Mouse (Mus musculus): ENCODE measurements at regions not wholly inside any gene's neighbourhood (a gene's known extent, or its start where the extent isn't known, plus 50 kb on each side); places are given as distances from the start of the nearest gene placed in this dataset.

DNA sequence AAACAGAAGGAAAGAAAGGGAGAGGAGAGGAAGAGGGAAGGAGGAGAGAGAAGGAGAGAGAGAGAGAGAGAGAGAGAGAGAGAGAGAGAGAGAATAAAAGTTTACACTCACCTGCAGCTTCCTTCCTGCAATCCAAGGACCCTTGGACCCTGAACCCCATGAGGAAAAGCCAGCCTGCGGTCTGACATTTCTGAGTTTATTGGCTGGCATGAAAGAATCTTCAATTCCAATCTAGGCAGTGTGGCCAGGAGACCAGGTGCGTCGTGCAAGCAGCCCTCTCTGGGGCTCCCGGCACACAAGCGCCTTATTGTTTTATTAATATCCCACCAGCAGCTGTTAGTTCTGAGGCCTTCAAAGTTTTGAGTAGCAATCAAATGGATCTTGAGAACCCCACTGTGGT lies 260.1 kb upstream of the Eef2kmt start:
- Histone ChIP-seq H3K36me3 (ENCODE audit: control insufficient read depth, insufficient read depth, low read length) (no peaks in the 10 kb centered on the region), H3K27me3 (replicated peaks; ENCODE audit: control insufficient read depth, insufficient read depth, low read length) (no peaks in the 10 kb centered on the region), H3K4me3 (ENCODE audit: insufficient read depth, low read depth, low read length) (no peak overlapping the region), H3K4me1 (ENCODE audit: control insufficient read depth, insufficient read depth, low read length) (no peaks in the 10 kb centered on the region), H3K27ac (ENCODE audit: insufficient read depth, low read depth, low read length) (no peak overlapping the region)
- no peak for DNase-seq
- no peak for TF ChIP-seq CTCF (conservative IDR thresholded peaks at IDR 0.05; ENCODE audit: insufficient read depth, insufficient read length, low read depth, low read length)
- no peak for TF ChIP-seq POLR2A (IDR thresholded peaks at IDR 0.05; ENCODE audit: low read depth, low read length)
- 66% methylated on average over 5 of the region's 5 CpGs for WGBS

DNA sequence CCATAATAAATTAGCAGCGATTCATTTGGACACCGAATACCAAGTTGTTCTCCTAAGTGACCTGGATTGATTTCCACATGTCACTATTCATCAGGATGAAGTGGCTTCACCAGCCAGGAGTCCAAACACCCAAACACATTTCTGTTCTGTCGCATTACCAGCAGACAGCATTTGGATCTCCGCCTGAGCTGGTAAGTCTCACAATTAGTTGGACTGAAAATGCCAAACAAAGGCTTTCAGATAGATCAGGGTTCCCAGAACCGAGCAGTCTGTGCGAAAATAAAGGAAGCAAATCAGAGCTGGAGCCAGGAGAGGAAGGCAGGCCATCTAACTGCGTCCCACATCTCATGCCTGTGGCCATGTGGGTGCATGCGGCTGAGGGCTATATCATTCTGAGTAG lies 251.5 kb upstream of the Eef2kmt start:
- Histone ChIP-seq H3K27ac (ENCODE audit: insufficient read depth, low read depth, low read length) (no peak overlapping the region), H3K36me3 (ENCODE audit: control insufficient read depth, insufficient read depth, low read length) (no peaks in the 10 kb centered on the region), H3K4me3 (ENCODE audit: insufficient read depth, low read depth, low read length) (no peak overlapping the region), H3K4me1 (ENCODE audit: control insufficient read depth, insufficient read depth, low read length) (no peaks in the 10 kb centered on the region), H3K27me3 (replicated peaks; ENCODE audit: control insufficient read depth, insufficient read depth, low read length) (no peaks in the 10 kb centered on the region)
- TF ChIP-seq POLR2A (IDR thresholded peaks at IDR 0.05; ENCODE audit: low read depth, low read length): no peak
- TF ChIP-seq CTCF (conservative IDR thresholded peaks at IDR 0.05; ENCODE audit: insufficient read depth, insufficient read length, low read depth, low read length): no peak
- 65% methylated on average over 8 of the region's 8 CpGs for WGBS
- DNase-seq: no peak

DNA sequence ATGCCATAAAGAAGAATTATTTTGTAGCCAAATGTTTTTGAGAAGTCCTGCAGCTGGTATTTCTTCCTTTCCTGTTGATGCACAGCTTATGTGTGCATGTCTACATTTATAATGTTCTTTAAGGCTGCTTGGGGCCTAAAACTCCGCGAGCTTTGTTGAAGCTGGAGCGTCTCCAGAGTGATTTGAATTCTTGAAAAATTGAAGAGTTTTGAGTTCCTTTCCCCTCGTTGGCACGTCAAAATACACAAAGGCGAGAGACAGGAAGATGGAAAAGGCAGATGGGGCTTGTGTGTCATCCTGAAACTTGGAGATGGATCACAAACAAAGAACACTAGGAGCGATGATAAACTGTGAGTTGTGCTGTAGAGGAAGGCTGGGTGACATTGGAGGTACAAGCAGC lies 246.2 kb upstream of the Eef2kmt start:
- H3K27ac ChIP-seq (ENCODE audit: insufficient read depth, low read depth, low read length): no peak overlapping the region
- TF ChIP-seq CTCF (conservative IDR thresholded peaks at IDR 0.05; ENCODE audit: insufficient read depth, insufficient read length, low read depth, low read length): no peak
- no peaks in the 10 kb centered on the region for H3K27me3 ChIP-seq (replicated peaks; ENCODE audit: control insufficient read depth, insufficient read depth, low read length)
- no peaks in the 10 kb centered on the region for H3K36me3 ChIP-seq (ENCODE audit: control insufficient read depth, insufficient read depth, low read length)
- DNase-seq: no peak
- no peaks in the 10 kb centered on the region for H3K4me1 ChIP-seq (ENCODE audit: control insufficient read depth, insufficient read depth, low read length)
- no peak overlapping the region for H3K4me3 ChIP-seq (ENCODE audit: insufficient read depth, low read depth, low read length)
- 86% methylated on average over 7 of the region's 7 CpGs for WGBS

DNA sequence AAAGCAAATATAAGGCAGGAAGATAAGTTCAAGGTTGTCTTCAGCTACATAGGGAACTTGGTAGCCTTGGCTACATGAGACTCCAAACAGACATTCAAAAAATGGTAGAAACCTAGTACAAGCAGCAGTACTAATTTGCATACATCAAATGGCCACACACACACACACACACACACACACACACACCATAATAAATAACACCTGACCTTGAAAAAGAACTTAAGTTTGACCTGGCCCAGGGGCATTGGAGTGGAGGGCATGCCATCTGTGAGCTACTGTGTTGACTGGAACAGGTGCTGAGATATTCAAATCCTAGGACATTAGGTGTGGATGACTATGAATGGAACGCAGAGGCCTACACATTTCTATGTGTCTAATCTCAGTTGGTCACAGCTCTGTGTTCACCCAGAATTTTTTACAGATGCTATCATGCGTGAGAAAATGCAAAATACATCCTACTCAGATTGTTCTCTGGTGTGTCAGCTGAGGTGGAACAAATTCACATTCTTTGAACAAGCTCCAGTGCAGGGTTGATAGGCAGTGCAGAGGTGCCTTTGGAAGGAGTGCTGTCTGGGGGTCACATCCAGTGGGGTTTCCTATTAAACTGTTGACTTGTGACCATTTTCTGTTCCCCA lies 240.4 kb upstream of the Eef2kmt start:
- 55% methylated on average over 2 of the region's 2 CpGs for WGBS
- TF ChIP-seq CTCF (conservative IDR thresholded peaks at IDR 0.05; ENCODE audit: insufficient read depth, insufficient read length, low read depth, low read length): no peak
- no peak for TF ChIP-seq POLR2A (IDR thresholded peaks at IDR 0.05; ENCODE audit: low read depth, low read length)
- no peaks in the 10 kb centered on the region; the same call in 1 of the 2 replicates for H3K4me1 ChIP-seq (ENCODE audit: control insufficient read depth, insufficient read depth, low read length)
- H3K36me3 ChIP-seq (ENCODE audit: control insufficient read depth, insufficient read depth, low read length): no peaks in the 10 kb centered on the region
- peak overlapping the region; percentile 89 for H3K27ac ChIP-seq (ENCODE audit: insufficient read depth, low read depth, low read length)
- no peak overlapping the region for H3K4me3 ChIP-seq (ENCODE audit: insufficient read depth, low read depth, low read length)
- DNase-seq: peak; percentile 79
- no peaks in the 10 kb centered on the region for H3K27me3 ChIP-seq (replicated peaks; ENCODE audit: control insufficient read depth, insufficient read depth, low read length)

DNA sequence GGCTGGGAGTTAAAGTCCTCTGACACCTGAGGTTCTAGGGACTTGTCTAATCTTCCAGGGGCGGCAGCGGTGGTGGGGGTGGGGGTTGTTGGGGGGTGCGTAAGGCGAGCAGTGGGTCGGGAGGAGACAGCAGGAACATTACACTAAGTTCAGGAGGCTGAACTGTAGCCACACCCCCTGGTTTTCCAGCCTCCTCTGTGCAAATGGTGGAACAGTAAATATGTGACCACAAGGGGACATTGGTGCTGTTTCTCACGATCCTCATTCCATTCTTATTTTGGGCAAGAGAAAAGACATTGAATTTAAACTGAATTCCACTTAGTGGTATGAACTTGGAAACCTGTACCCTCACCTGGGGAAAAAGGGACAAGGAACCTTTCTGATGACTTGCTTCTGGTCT lies 237.6 kb upstream of the Eef2kmt start:
- Histone ChIP-seq H3K27me3 (replicated peaks; ENCODE audit: control insufficient read depth, insufficient read depth, low read length) (no peaks in the 10 kb centered on the region), H3K4me3 (ENCODE audit: insufficient read depth, low read depth, low read length) (no peak overlapping the region), H3K36me3 (ENCODE audit: control insufficient read depth, insufficient read depth, low read length) (no peaks in the 10 kb centered on the region), H3K4me1 (ENCODE audit: control insufficient read depth, insufficient read depth, low read length) (no peaks in the 10 kb centered on the region; the same call in 1 of the 2 replicates), H3K27ac (ENCODE audit: insufficient read depth, low read depth, low read length) (no peak overlapping the region)
- TF ChIP-seq CTCF (conservative IDR thresholded peaks at IDR 0.05; ENCODE audit: insufficient read depth, insufficient read length, low read depth, low read length) (no peak), POLR2A (IDR thresholded peaks at IDR 0.05; ENCODE audit: low read depth, low read length) (no peak)
- WGBS: 5% methylated on average over 6 of the region's 6 CpGs
- no peak for DNase-seq

DNA sequence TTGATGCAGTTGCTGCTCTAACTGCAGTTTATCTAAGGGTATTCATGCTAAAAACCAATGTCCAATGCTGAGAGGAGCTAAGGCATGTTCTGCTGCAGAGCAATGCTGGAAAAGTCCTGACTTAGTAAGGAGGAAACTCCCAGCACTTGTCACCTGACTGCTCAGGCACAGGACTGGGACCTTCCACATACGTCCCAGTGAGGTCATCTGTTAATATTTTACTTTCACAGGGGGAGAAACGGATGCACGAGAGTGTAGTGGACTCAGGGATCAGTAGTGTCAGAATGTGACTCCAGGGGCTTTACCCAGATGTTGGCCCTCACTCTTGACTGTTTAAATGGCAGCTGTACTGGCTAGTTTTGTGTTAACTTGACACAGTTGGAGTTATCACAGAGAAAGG lies 231.5 kb upstream of the Eef2kmt start:
- WGBS: 10% methylated on average over 3 of the region's 3 CpGs
- Histone ChIP-seq H3K27me3 (replicated peaks; ENCODE audit: control insufficient read depth, insufficient read depth, low read length) (no peaks in the 10 kb centered on the region), H3K4me3 (ENCODE audit: insufficient read depth, low read depth, low read length) (no peak overlapping the region), H3K36me3 (ENCODE audit: control insufficient read depth, insufficient read depth, low read length) (no peaks in the 10 kb centered on the region), H3K4me1 (ENCODE audit: control insufficient read depth, insufficient read depth, low read length) (no peaks in the 10 kb centered on the region), H3K27ac (ENCODE audit: insufficient read depth, low read depth, low read length) (no peak overlapping the region)
- peak; percentile 45 for DNase-seq
- TF ChIP-seq CTCF (conservative IDR thresholded peaks at IDR 0.05; ENCODE audit: insufficient read depth, insufficient read length, low read depth, low read length): no peak
- no peak for TF ChIP-seq POLR2A (IDR thresholded peaks at IDR 0.05; ENCODE audit: low read depth, low read length)

DNA sequence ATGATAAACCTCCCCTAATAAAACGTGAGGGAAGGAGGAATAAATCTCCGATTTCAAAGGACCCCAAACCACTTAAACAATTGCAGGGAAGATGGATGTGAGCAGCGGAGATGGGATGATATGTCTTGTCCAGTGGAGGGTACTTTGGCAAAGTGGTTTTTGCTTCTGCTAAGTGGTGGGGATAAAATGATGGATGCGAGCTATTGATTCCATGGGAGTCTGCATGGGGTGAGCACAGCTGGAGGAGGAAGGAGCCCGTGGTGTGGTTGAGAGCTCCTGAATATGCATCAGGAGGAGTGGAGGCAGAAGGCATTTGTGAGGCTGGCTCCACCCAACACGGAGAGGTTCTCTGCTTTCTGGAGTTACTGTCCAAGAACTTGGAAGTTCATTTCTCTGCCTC lies 227.6 kb upstream of the Eef2kmt start:
- no peak overlapping the region for H3K27ac ChIP-seq (ENCODE audit: insufficient read depth, low read depth, low read length)
- 22% methylated on average over 6 of the region's 6 CpGs for WGBS
- H3K4me1 ChIP-seq (ENCODE audit: control insufficient read depth, insufficient read depth, low read length): 0 out of 2 replicates have a peak, but pooled peaks cover 4% of the 10 kb centered on the region
- no peaks in the 10 kb centered on the region for H3K27me3 ChIP-seq (replicated peaks; ENCODE audit: control insufficient read depth, insufficient read depth, low read length)
- no peak for DNase-seq
- H3K4me3 ChIP-seq (ENCODE audit: insufficient read depth, low read depth, low read length): no peak overlapping the region
- TF ChIP-seq POLR2A (IDR thresholded peaks at IDR 0.05; ENCODE audit: low read depth, low read length) (no peak), CTCF (conservative IDR thresholded peaks at IDR 0.05; ENCODE audit: insufficient read depth, insufficient read length, low read depth, low read length) (no peak)
- H3K36me3 ChIP-seq (ENCODE audit: control insufficient read depth, insufficient read depth, low read length): no peaks in the 10 kb centered on the region
